Mouse (Mus musculus): Measurements from ENCODE around the gene Ccdc93.

- TF ChIP-seq CTCF (IDR thresholded peaks at IDR 0.05) (no peak), POLR2A (IDR thresholded peaks at IDR 0.05; ENCODE audit: insufficient read depth, low read depth, low read length) (no peak)
Measured at GRCm38 (mm10) chr1:121527600-121528398, 97.0 kb downstream of the Ccdc93 start.
